Mouse (Mus musculus) bone marrow, adult 2 months (tissue): Measurements from ENCODE around the gene Eva1b.

Experiments used
- CTCF ChIP-seq: fragments of 200-500 bp; IDR thresholded peaks from 2 replicates; pipeline ENCODE4 v1.5.1; 2011; ENCODE audit warnings: low read length, control low read depth; ENCODE audit not compliant: control insufficient read depth, insufficient read depth
- POLR2A ChIP-seq: fragments of 200-500 bp; IDR thresholded peaks from 2 replicates; pipeline ENCODE4 v1.6.1; 2011; ENCODE audit warnings: low read depth, mild to moderate bottlenecking, control low read depth, low read length, borderline replicate concordance; ENCODE audit not compliant: control insufficient read depth

DNA sequence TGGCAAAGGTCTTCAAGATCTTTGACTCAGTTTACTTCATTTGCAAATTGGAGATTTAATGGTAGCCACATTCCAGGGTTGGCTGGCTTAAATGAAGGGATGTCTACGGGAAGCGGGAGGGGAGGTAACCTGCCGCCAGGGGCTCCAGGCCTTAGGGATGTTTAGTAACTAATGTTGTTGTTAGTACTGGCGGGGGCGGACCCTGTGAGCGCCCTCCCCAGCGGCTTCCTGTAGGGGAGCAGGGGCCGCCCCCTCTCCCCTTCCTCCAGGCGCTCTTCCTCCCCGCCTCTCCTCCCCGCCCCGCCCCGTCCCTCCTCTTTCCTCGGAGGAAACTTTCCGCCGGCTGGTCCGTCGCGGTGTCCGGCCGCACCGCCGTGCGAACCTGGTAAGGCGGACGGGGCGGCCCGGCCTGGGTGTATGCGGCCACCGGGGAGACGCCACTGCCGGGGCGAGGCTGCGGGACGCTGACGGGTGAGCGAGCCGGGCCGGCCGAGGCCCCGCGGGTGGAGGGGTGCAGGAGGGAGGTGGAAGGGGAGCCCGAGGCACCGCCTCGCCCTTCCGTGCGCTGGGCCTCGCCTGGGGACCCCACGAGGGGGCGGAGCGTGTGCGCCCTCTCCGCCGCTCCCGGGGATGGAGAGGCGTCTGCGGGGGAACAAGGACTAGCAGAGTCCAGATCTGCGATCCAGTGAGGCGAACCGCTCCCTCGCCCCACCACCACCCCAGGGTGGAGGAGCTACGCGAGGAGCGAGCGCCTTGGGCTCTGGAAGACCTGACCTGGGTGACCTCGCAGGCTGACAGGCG lies 817 bp downstream of the Eva1b start:
- TF ChIP-seq CTCF, result no peak
- TF ChIP-seq POLR2A, result no peak; the same call in 1 of the 2 replicates
